Mouse (Mus musculus) ZHBTc4 (cell line): Measurements from ENCODE around the gene Tmem189.

Experiments
- DNase-seq: peaks from one replicate; pipeline ENCODE4 v3.0.0-alpha.2; 2011; ENCODE audit warnings: low read depth, low spot score

The Tmem189 gene

DNA sequence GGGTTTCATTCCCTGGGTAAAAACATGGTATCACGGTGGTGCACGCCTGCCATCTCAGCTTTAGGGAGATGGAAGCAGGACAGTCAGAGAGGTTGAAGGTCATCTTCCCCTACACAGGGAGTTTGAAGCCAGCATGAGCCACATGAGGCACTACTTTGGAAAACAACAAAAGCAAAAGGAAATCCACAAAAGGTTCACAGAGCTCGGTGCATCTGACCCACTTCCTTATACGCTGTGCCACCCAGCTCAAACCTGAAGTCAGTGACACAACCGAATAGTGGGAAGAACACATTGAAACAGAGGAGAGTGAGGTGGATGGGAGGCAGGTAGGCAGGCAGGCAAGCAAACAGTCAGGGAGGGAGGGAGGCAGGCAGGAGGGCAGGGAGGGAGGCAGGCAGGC, 11.8 kb upstream of the Tmem189 start:
- no peak for DNase-seq

DNA sequence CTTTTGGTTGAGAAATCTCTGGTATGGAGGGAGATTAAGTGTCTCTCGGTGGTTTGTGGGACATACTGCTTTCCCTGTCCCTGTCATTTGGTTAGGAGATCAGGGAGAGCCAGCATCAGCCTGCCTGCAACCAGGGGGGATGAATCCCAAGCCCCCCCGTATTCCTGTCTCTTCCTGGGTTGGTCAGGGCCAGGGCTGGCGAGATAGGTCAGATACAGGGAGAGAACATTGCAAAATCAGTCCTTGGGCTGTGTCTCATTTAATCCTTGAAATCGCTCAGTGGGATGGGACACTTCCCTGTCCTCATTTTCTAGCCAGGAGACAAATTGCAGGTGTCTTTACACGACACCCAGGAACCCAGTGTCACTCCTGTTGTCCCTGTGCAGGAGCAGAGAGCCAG, 10.4 kb upstream of the Tmem189 start:
- no peak for DNase-seq

DNA sequence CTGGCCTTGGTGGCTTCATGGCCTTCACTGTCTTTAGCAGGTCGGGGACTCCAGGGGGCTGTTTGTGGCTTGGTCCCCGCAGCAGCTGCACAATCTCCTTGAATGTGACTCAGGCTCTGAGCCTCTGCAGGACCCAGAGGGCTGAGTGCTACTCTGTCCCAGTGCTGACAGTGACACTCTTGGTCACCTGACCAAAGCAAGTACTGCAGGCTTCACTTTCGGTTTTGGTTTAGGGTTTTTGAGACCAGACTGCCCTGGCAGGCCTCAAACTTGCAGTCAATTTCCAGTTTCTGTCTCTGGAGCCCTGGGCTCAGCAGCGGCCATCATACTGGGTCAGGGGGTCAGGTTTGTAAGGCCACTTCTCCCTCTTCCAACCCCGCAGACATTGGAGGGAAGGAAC, 8.3 kb upstream of the Tmem189 start:
- DNase-seq, result no peak

DNA sequence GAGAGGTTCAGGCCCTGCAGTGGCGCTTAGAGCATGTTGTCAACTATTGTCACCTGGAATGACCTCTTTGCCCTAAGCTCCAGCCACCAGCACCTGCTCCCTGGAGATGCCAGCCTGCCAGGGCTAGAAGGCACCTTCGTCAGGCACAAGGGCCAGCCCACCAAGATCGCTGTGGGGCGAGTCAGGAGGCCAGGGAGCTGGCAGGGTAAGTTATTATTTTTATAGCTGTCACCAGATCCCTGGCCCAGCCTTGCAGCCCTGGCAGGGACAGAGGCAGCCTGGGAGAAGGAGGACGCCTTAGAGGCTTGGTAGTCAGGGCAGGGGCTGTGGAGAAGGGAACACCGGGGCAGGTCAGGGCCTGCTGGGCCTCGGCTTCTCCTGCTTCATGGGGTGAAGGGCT, 6.5 kb upstream of the Tmem189 start:
- no peak for DNase-seq

DNA sequence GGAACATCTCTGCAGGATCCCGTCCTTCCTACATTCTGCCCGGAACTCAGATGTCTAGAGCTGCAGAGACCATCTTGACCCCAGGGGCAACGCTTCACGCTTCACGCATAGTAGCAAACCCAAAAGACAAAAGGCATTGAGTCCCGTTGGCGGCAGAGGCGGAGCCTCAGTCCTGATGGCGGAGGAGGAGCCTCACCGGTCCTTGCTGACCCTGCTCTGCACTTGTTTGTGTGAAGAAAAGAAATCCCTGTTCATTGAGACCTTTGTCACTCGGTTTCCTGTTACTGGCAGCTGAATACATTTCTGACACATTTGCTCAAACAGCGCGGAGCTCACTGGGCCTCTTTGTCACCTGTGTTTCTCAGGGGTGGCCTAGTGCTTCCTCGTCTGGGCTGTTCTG, 5.9 kb upstream of the Tmem189 start:
- DNase-seq, result peak; percentile 59

DNA sequence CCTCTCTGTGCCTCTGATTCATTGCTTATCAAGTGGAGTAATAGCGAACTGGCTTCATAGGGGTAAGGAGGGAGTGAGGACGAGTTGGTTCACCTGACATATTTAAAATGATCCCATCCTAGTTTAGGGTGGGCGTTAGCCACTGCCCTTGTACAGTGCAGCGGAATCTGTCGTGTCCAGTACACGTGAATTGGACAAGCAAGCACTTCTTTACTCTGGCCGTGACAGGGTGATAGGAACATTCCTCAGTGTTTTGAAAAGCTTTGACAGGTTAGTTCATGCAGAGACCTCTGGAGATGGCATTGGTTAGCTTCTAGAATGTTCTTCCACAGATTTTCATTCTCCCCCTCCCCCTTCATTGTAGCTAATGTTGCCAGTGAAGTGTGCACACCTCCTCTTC, 5.3 kb upstream of the Tmem189 start:
- no peak for DNase-seq

DNA sequence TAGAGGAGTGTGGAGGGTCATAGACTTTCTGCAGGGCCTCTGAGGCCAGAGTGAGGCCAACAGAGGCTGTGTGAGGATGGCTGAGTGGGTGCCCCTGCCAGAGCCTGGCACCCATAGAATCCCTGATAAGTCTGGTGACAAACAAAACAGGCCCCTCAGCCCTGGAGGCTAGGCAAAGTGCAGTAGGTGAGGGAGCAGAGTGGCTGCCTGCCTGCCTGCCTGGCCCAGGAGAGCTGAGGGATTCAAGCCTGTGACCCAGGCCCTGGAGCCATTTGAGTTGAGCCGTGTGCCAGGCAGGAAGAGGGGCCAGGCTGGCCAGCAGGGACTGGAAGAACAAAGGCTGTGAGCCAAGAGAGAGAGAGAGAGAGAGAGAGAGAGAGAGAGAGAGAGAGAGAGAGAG, 4.6 kb upstream of the Tmem189 start:
- no peak for DNase-seq

DNA sequence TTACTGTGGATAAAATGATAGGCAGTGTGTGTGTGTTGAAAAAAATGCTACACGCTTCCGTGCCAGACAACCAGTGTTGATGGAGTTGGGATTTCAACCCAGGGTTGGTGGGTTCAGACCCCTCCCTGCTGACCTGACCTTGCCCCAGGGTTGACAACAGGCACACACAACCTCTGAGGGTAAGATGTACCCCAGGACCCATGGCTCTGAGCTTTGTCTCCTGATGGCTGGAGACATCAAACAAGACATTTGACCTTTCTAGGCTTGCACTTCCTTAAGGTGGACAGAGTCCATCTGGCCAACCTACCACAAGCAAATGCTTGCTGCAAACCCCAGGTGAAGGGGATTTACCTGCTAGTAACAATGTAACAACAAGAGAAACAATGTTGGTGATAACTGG, 3.9 kb upstream of the Tmem189 start:
- DNase-seq, result no peak

DNA sequence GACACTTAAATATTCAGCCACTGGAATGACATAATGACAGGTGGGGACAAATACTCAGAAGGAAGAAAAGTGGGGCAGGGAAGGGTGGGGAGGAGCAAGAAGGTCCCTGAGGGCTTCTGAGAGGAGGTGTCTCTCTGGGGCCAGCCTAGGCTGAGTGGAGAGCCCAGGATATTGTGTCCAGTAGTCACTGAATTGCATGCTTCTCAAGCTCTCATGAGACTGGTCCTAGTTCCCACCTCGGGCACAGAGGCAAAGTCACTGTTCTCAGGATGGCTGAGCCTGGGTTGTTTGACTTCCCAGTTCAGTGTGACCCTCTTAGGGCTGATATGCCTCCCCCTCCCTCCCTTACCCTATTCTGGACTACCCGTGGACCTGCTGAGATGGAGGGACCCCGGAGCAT, 3.2 kb upstream of the Tmem189 start:
- DNase-seq, result no peak

DNA sequence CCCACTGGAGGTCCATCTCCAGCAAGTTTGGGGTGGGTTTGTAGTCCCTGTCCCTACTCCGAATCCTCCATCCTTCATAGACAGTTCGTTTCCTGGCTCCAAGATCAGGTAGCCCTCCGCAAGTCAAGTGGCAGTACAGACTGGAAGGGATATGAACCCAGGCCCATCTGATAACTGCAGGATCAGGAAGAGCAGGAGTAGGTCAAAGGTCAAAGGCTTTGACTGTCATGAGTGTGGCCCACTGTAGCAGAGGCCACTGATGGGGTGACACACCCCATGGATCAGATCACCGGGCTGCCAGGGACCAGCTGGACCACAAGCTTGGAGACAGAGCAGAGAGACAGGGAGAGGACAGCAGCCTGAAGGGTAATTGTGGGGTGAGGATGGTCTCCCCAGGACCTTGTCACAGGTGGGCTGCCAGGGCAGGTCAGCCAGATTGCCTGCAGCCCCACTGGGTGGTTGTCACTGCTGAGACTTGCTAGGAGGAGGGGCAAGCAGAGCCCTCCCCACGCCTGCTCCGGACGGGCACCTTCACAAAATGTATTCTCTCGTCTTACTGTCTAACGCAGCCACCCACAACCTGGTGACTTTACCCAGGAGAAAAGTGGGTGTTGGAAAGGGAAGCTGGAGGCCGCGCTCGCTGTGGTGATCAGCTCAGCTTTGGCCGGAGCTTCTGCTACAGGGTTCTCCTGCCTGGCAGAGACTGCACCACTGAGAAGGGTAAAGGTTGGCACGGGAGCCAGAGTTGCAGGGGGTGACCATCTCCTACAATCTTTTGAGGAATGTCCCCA, 2.4 kb upstream of the Tmem189 start:
- DNase-seq, result no peak

DNA sequence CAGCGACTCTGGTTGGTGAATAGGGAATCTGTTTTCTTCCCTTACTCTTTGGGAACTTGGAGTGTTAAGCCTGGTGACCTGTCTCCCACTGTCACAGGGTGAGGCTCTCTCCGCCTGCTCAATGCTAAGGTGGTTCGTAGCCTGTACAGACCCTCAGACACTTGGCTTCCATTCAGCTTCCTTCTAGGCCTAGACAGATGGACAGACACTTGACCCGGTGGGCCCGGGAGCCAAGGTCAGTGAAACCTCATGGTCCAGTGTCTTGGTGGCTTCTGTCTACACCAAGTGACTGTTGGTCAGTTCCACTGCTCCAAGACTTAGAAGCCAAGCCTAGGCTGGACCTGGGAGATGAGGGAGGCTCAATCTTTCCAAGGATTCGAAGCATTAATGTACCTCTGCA, 1.8 kb upstream of the Tmem189 start:
- DNase-seq, result no peak

DNA sequence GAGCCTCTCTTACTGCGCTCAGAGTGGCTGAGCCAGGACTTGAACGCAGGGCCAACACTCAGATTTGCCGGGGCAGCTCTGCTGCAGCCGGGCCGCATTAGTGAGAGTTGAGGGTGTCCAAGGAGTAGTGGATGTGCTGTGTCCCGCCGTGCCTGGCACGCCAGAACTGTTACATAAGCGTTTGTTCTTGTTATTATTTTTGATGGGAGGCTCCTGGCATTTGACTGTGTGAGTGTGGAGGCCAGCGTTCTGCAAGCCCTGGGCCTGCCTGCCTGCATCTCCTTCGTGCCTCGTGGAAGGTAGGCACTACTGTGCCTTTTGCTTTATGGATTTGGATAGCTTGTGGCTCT, 1.3 kb upstream of the Tmem189 start:
- DNase-seq, result peak; percentile 36

DNA sequence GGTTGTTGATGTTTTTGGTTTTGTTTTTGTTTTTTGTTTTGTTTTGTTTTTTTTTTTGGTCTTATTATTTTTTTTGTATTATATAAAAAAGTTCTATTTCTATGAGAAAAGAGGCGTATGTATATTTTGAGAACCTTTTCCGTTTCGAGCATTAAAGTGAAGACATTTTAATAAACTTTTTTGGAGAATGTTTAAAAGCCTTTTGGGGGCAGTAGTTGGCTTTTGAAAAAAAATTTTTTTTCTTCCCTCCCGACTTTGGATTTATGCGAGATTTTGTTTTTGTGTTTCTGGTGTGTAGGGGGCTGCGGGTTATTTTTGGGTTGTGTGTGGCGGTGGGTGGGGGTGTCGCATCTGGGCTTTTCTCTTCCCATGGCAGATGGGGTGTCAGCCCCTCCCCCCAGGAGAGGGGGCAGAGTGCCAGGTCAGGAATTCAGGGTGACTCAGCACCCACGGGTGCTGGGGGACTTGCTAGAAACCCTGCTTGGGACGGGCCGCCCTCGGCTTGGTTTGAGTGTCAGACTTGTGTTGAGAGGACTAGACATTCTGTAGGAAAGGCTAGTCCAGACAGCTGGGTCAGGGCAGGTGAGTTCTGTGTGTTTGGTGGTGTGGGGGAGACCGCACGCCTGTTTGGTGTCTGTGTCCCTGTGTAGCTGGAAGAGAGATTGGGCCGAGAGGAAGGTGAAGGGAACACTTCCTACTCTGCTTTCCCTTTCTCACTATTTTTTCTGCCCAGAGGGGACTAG, 768 bp upstream of the Tmem189 start:
- peak; percentile 59 for DNase-seq

DNA sequence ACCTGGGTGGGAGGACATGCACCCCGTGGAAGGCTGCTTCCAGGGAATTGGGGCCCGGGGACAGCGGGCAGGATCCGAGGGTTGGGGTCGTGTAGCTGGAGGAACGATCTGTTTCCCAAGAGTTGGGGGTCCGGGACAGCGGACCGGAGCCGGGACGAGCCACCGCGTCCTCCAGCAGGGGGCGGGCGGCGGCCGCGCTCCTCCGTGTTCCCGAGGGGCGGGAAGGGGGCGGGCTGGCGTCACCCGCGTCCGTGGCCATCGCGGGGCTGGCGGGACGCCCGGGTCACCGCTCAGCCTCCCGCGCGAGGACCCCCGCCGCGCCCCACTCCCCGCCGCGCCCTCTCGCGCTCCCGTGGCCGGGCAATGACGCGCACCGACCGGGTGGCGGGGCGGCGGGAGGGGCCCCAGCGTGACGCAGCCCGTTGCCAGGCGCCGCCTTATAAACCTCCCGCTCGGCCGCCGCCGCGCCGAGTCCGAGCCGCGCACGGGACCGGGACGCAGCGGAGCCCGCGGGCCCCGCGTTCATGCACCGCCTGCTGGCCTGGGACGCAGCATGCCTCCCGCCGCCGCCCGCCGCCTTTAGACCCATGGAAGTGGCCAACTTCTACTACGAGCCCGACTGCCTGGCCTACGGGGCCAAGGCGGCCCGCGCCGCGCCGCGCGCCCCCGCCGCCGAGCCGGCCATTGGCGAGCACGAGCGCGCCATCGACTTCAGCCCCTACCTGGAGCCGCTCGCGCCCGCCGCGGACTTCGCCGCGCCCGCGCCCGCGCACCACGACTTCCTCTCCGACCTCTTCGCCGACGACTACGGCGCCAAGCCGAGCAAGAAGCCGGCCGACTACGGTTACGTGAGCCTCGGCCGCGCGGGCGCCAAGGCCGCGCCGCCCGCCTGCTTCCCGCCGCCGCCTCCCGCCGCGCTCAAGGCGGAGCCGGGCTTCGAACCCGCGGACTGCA, 847 bp downstream of the Tmem189 start, which contains the start of gene Cebpb:
Cebpb (plus strand) TSS at position 418 of the 954 bp plus-strand sequence.
- DNase-seq, result peak; percentile 78

DNA sequence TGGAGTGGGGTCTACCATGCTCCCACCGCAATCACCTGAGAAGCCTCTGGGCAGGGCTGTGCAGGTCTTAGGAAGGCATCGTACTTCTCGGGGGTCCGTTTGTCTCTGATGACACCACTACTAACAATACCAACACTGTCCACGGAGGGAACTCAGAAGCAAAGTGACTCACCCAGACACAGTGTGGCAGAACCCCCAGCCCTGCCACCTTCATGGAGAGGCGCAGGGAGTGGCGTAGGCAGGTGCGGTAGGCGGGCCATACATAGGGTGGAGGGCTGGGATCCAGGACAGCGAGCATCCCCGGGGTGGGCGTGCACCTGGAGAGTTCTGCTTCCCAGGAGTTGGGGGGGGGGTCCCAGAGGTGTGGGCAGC, 1.5 kb downstream of the Tmem189 start:
- peak; percentile 55 for DNase-seq

DNA sequence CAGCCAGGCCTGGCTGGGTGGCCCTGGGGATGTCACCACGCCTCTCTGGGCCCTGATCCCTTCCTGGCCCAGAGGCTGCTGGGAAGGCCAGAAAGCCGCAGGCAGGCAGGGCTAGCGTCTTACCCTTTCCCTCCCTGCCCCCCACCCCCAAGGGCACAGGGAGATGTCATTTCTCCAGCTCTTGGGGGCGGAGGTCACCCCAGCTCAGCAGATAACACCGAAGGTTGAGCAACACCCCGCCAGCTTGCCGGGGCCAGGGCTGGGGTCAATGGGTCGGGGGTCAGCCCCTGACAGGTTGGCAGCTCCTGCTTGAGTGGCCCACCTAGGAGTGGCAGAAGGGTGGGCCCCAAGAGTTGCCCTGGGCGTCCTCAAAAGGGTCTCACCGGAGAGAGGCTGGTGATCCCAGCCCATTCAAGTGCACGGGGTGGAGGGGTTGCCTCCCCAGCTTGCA, 1.9 kb downstream of the Tmem189 start:
- peak; percentile 42 for DNase-seq

DNA sequence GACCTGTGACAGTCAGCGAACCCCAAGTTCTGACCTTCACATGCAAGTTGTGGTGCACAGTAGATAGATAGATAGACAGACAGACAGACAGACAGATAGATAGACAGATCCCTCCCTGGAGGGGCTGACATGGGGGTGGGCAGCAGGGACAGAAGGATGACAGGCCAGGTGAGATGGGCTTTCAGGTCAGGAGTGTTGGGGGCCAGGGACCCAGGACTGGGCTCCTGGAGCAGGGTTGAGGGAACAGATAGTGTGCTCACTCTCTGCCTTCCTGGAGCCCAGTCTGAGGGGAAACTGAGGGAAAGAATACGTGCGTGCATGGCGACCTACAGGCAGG, 2.4 kb downstream of the Tmem189 start:
- DNase-seq, result no peak

DNA sequence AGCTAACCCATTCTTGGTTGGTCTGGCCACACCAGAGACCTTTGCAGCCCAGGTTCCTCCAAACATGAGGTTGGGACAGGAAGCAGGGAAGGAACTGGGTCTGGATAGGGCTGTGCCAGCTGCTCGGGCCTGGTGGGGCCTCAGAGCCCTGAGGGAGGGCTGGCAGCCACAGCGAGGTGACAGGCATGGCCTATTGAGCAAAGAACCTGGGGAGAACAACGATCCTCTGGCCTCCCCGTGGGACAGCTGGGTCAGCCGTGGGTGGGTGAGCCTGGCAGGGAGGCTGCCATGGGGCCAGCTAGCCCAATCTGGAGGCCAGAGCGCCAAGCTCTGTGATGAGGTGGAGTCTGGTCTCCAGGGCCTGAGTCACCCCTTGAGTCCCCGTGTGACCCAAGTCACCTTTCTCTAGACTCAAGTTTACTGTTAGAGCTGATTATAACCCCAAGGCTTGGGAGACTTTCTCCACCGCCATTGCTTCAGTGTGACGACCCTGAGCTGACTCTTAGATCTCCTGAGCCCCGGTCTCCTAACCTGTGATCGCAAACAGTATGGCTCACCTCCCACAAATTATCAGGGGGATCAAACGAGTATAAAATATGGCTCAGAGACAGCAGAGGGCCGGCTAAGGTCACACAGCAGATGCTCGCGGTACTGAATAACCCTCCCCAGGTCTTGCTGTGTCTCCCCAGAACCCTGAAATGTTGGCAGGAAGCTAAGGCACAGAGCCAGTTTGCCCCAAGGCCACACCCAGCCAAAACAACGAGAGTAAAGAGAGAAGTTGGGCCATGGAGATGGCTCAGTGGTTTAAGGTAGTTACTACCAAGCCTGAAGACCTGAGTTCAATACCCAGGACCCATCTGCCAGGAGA, 3.0 kb downstream of the Tmem189 start:
- no peak for DNase-seq

DNA sequence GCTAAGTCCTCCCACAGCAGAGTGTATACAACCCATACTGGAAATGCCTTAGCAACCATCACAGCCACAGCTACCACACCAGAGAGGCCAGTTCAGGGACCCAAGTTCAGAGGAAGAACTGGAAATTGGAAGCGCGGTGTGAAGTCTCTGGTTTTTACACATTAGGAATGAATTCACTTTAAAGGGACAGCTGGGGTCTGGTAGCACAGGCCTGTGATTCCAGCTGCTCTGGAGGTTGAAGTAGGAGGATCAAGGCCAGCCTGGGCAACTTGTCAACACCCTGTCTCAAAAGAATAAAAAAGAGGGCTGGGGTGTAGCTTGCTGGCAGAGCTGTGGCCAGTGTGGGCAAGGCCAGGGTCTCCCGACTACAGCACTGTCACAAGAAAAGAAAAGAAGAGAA, 3.8 kb downstream of the Tmem189 start:
- no peak for DNase-seq

DNA sequence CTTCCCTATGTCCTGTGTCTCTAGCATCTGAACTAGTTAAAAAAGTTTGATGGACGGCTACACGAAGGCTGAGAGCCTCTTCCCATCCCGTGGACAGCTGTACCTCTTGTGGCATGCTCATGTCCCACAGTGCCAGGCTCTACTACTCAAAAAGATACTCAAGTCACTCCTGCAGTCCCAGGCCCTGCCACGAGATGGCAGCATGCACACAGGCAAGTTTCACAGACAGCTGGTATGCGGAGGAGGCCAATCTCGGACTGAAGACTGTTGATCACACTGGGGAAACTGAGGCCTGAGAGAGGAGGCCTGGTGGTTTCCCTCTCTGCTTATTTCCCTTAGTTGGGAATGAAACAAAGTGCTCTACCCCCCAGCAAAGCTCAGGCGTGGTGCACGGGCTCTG, 4.5 kb downstream of the Tmem189 start:
- DNase-seq, result peak; percentile 92

DNA sequence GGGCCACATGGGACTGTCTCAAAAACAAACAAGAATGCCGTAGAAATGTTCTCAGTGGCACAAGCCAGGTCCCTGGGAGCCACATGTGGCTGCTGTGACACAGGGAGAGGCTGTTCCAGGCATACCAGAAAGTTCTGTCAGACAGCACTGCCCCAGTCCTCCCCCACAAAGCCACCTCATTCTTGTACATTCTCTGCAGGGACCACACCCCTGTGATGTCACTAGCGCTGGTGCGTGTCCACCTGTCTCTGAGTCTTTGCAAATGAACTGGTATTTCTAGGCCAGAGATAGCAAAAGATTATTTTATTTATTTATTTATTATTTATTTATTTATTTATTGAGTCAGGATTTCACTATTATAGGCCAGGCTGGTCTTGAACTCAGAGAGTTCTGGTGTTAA, 5.9 kb downstream of the Tmem189 start:
- no peak for DNase-seq
